Mouse (Mus musculus): Measurements from ENCODE around the gene Sptbn4. TPM values are rescaled to one million over a fixed set of nuclear protein-coding genes. Genes with fewer than 3 reads are reported as not detected.

Sptbn4 gene
- polyA plus RNA-seq, 1 experiment from 2014 or later, result 0.26 TPM

- H3K27ac ChIP-seq (ENCODE audit: poor library complexity, severe bottlenecking), result no peak overlapping the region
- no peak overlapping the region for H3K4me2 ChIP-seq
- H3K27me3 ChIP-seq (replicated peaks), result 0 out of 2 replicates have a peak, but pooled peaks cover 1% of the 10 kb centered on the region
- 20% methylated on average over 6 of the region's 6 CpGs for WGBS
- H3K36me3 ChIP-seq, result peaks cover 68% of the 10 kb centered on the region
- H3K4me1 ChIP-seq (replicated peaks), result no peaks in the 10 kb centered on the region
- no peaks in the 10 kb centered on the region for H3K9me3 ChIP-seq (replicated peaks)
- H3K9ac ChIP-seq, result no peak overlapping the region
- ATAC-seq (ENCODE audit: insufficient number of reproducible peaks, low FRiP score), result peak; percentile 44
- H3K4me3 ChIP-seq, result no peak overlapping the region
Observed at GRCm38 (mm10) chr7:27345444-27345843, 102.0 kb downstream of the Sptbn4 start.

- no peak overlapping the region for H3K9ac ChIP-seq
- no peaks in the 10 kb centered on the region for H3K9me3 ChIP-seq (replicated peaks)
- no peak overlapping the region for H3K4me3 ChIP-seq
- peaks cover 3% of the 10 kb centered on the region for H3K4me1 ChIP-seq (replicated peaks)
- H3K27ac ChIP-seq (ENCODE audit: poor library complexity, severe bottlenecking), result no peak overlapping the region
- H3K4me2 ChIP-seq, result no peak overlapping the region
- WGBS, result 50% methylated on average over 4 of the region's 4 CpGs
- ATAC-seq (ENCODE audit: insufficient number of reproducible peaks, low FRiP score), result no peak
- H3K27me3 ChIP-seq (replicated peaks), result peaks cover 26% of the 10 kb centered on the region
- H3K36me3 ChIP-seq, result peaks cover 40% of the 10 kb centered on the region
Observed at GRCm38 (mm10) chr7:27342595-27342994, 104.9 kb downstream of the Sptbn4 start.

- H3K9ac ChIP-seq, result no peak overlapping the region
- 42% methylated on average over 7 of the region's 7 CpGs for WGBS
- H3K4me3 ChIP-seq, result no peak overlapping the region
- ATAC-seq (ENCODE audit: insufficient number of reproducible peaks, low FRiP score), result no peak
- H3K27me3 ChIP-seq (replicated peaks), result peaks cover 49% of the 10 kb centered on the region
- H3K9me3 ChIP-seq (replicated peaks), result no peaks in the 10 kb centered on the region
- H3K4me2 ChIP-seq, result no peak overlapping the region
- peaks cover 18% of the 10 kb centered on the region for H3K4me1 ChIP-seq (replicated peaks)
- H3K36me3 ChIP-seq, result peaks cover 22% of the 10 kb centered on the region
- no peak overlapping the region for H3K27ac ChIP-seq (ENCODE audit: poor library complexity, severe bottlenecking)
Observed at GRCm38 (mm10) chr7:27339519-27339918, 108.0 kb downstream of the Sptbn4 start.

GRCm38 (mm10) chr7:27339114-27339513 is 108.4 kb downstream of the Sptbn4 start:
- H3K9me3 ChIP-seq (replicated peaks), result no peaks in the 10 kb centered on the region
- peaks cover 22% of the 10 kb centered on the region for H3K4me1 ChIP-seq (replicated peaks)
- H3K9ac ChIP-seq, result no peak overlapping the region
- H3K27ac ChIP-seq (ENCODE audit: poor library complexity, severe bottlenecking), result no peak overlapping the region
- WGBS, result 67% methylated on average over 4 of the region's 4 CpGs
- peaks cover 18% of the 10 kb centered on the region for H3K36me3 ChIP-seq
- H3K4me2 ChIP-seq, result no peak overlapping the region
- no peak for ATAC-seq (ENCODE audit: insufficient number of reproducible peaks, low FRiP score)
- H3K27me3 ChIP-seq (replicated peaks), result peaks cover 54% of the 10 kb centered on the region
- no peak overlapping the region for H3K4me3 ChIP-seq

- Histone ChIP-seq H3K4me2 (peak within 1 kb of the TSS; percentile 90), H3K9ac (peak within 1 kb of the TSS; percentile 68), H3K36me3 (peaks cover 4% of the 10 kb centered on the region), H3K9me3 (replicated peaks) (no peaks in the 10 kb centered on the region), H3K4me1 (replicated peaks) (peaks cover 37% of the 10 kb centered on the region), H3K27ac (ENCODE audit: poor library complexity, severe bottlenecking) (no peak within 1 kb of the TSS), H3K4me3 (peak within 1 kb of the TSS; percentile 53), H3K27me3 (replicated peaks) (peaks cover 72% of the 10 kb centered on the region)
- peak; percentile 48 for ATAC-seq (ENCODE audit: insufficient number of reproducible peaks, low FRiP score)
- under 1% methylated on average over 36 of the region's 36 CpGs for WGBS
Observed at GRCm38 (mm10) chr7:27337175-27337853, 110.2 kb downstream of the Sptbn4 start, which contains the start of gene Ltbp4. TSS of gene Ltbp4 (minus strand) at chr7:27337692.

- WGBS, result under 1% methylated on average over 47 of the region's 47 CpGs
- Histone ChIP-seq H3K27me3 (replicated peaks) (peaks cover 76% of the 10 kb centered on the region), H3K4me2 (peak overlapping the region; percentile 90), H3K9ac (peak overlapping the region; percentile 53), H3K27ac (ENCODE audit: poor library complexity, severe bottlenecking) (peak overlapping the region; percentile 0; the same call in 1 of the 2 replicates), H3K4me3 (peak overlapping the region; percentile 53), H3K9me3 (replicated peaks) (no peaks in the 10 kb centered on the region), H3K36me3 (no peaks in the 10 kb centered on the region), H3K4me1 (replicated peaks) (peaks cover 46% of the 10 kb centered on the region)
- peak; percentile 74 for ATAC-seq (ENCODE audit: insufficient number of reproducible peaks, low FRiP score)
Observed at GRCm38 (mm10) chr7:27335928-27336823, 111.3 kb downstream of the Sptbn4 start.

- WGBS, result 42% methylated on average over 15 of the region's 15 CpGs
- Histone ChIP-seq H3K36me3 (no peaks in the 10 kb centered on the region), H3K4me2 (peak overlapping the region; percentile 95), H3K9me3 (replicated peaks) (no peaks in the 10 kb centered on the region), H3K27ac (ENCODE audit: poor library complexity, severe bottlenecking) (peak overlapping the region; percentile 84), H3K9ac (0 out of 2 replicates have a peak overlapping the region, but pooled peaks have one; percentile 32), H3K27me3 (replicated peaks) (peaks cover 82% of the 10 kb centered on the region), H3K4me1 (replicated peaks) (peaks cover 56% of the 10 kb centered on the region), H3K4me3 (peak overlapping the region; percentile 70)
- no peak for ATAC-seq (ENCODE audit: insufficient number of reproducible peaks, low FRiP score)
Observed at GRCm38 (mm10) chr7:27335011-27335720, 112.3 kb downstream of the Sptbn4 start.

GRCm38 (mm10) chr7:27334405-27334911 is 113.0 kb downstream of the Sptbn4 start:
- 1% methylated on average over 32 of the region's 32 CpGs for WGBS
- H3K9ac ChIP-seq, result 0 out of 2 replicates have a peak overlapping the region, but pooled peaks have one; percentile 86
- peak overlapping the region; percentile 70 for H3K4me3 ChIP-seq
- no peaks in the 10 kb centered on the region for H3K9me3 ChIP-seq (replicated peaks)
- H3K36me3 ChIP-seq, result no peaks in the 10 kb centered on the region
- peaks cover 63% of the 10 kb centered on the region for H3K4me1 ChIP-seq (replicated peaks)
- peaks cover 84% of the 10 kb centered on the region for H3K27me3 ChIP-seq (replicated peaks)
- ATAC-seq (ENCODE audit: insufficient number of reproducible peaks, low FRiP score), result 0 out of 2 replicates have a peak, but pooled peaks have one; percentile 16
- peak overlapping the region; percentile 84 for H3K27ac ChIP-seq (ENCODE audit: poor library complexity, severe bottlenecking)
- H3K4me2 ChIP-seq, result peak overlapping the region; percentile 95

- H3K27me3 ChIP-seq (replicated peaks), result peaks cover 86% of the 10 kb centered on the region
- peak overlapping the region; percentile 84 for H3K27ac ChIP-seq (ENCODE audit: poor library complexity, severe bottlenecking)
- H3K9me3 ChIP-seq (replicated peaks), result no peaks in the 10 kb centered on the region
- H3K4me3 ChIP-seq, result peak overlapping the region; percentile 70
- H3K4me2 ChIP-seq, result peak overlapping the region; percentile 95
- peak overlapping the region; percentile 86 for H3K9ac ChIP-seq
- peaks cover 67% of the 10 kb centered on the region for H3K4me1 ChIP-seq (replicated peaks)
- no peaks in the 10 kb centered on the region for H3K36me3 ChIP-seq
- under 1% methylated on average over 67 of the region's 77 CpGs for WGBS
- no peak for ATAC-seq (ENCODE audit: insufficient number of reproducible peaks, low FRiP score)
Observed at GRCm38 (mm10) chr7:27333316-27333941, 114.1 kb downstream of the Sptbn4 start.
